Mouse (Mus musculus) neural tube, embryonic 11.5 days (tissue): Measurements from ENCODE around the gene Efcab9. TPM values are rescaled to one million over a fixed set of nuclear protein-coding genes. Genes with fewer than 3 reads are reported as not detected.
A peak's percentile ranks its signal among the peaks of the same experiment; 100 is the strongest.

Experiments used
- ATAC-seq: fragments of 200-750 bp; cut with Nextera tagmentation; 2 replicates; pipeline ENCODE4 v1.8.0; 2017; ENCODE audit warnings: moderate number of reproducible peaks, mild to moderate bottlenecking, moderate TSS enrichment, moderate library complexity; ENCODE audit not compliant: insufficient read depth, low FRiP score, low TSS enrichment
- DNase-seq: peaks from one replicate; pipeline ENCODE4 v3.0.0-alpha.2; 2015; ENCODE audit warnings: low spot score
- H3K27ac ChIP-seq: fragments of 300-500 bp; sonication (generic); 2 replicates; pipeline ENCODE4 v1.5.1; 2014; ENCODE audit warnings: low read depth, mild to moderate bottlenecking, low read length
- H3K27me3 ChIP-seq: fragments of 300-500 bp; sonication (generic); 2 replicates; pipeline ENCODE4 v1.6.1; 2014; ENCODE audit warnings: mild to moderate bottlenecking, low read length, mixed read lengths; ENCODE audit not compliant: control insufficient read depth, insufficient read depth
- H3K36me3 ChIP-seq: fragments of 300-500 bp; sonication (generic); 2 replicates; pipeline ENCODE4 v1.6.1; 2014; ENCODE audit warnings: mild to moderate bottlenecking, low read length, moderate library complexity, mixed read lengths; ENCODE audit not compliant: control insufficient read depth, insufficient read depth
- H3K4me1 ChIP-seq: fragments of 300-500 bp; sonication (generic); 2 replicates; pipeline ENCODE4 v1.6.1; 2014; ENCODE audit warnings: low read length, mixed read lengths; ENCODE audit not compliant: control insufficient read depth, insufficient read depth
- H3K4me2 ChIP-seq: fragments of 300-500 bp; sonication (generic); 2 replicates; pipeline ENCODE4 v1.6.1; 2014; ENCODE audit warnings: low read depth, mild to moderate bottlenecking, moderate library complexity
- H3K4me3 ChIP-seq: fragments of 300-500 bp; sonication (generic); 2 replicates; pipeline ENCODE4 v1.5.1; 2014; ENCODE audit warnings: low read depth, low read length
- H3K9ac ChIP-seq: fragments of 300-500 bp; sonication (generic); 2 replicates; pipeline ENCODE4 v1.6.1; 2014; ENCODE audit warnings: mild to moderate bottlenecking, low read length
- H3K9me3 ChIP-seq: fragments of 300-500 bp; sonication (generic); 2 replicates; pipeline ENCODE4 v1.6.1; 2016; ENCODE audit warnings: low read length; ENCODE audit not compliant: control insufficient read depth
- WGBS: fragments of 180-500 bp; shearing (Covaris S2); extraction: QIAGEN DNeasy Blood & Tissue Kit; methylation state at CpG from one replicate; pipeline ENCODE4 v1.1.7; 2014; 5-methylcytosine and 5-hydroxymethylcytosine counted together
- polyA plus RNA-seq: library from polyadenylated mRNA; unstranded; fragments of >200 nt; fragmentation: Nextera tagmentation; extraction: Ambion mirVana; gene quantifications from 2 replicates; pipeline ENCODE4 v1.2.1, GENCODE M21; 2014

The Efcab9 gene
- polyA plus RNA-seq, 1 experiment from 2014 or later: 0.41 TPM

- no peaks in the 10 kb centered on the region for H3K27me3 ChIP-seq
- peaks cover 7% of the 10 kb centered on the region; the same call in 1 of the 2 replicates for H3K4me1 ChIP-seq
- H3K9ac ChIP-seq: no peak overlapping the region
- DNase-seq: no peak
- H3K36me3 ChIP-seq: no peaks in the 10 kb centered on the region
- no peak overlapping the region for H3K4me3 ChIP-seq
- no peak overlapping the region for H3K27ac ChIP-seq
- no peak overlapping the region for H3K4me2 ChIP-seq
- H3K9me3 ChIP-seq: no peaks in the 10 kb centered on the region
- 70% methylated on average over 12 of the region's 12 CpGs for WGBS
- no peak for ATAC-seq
Observed at GRCm38 (mm10) chr11:32545605-32546004, 13.7 kb upstream of the Efcab9 start.

DNA sequence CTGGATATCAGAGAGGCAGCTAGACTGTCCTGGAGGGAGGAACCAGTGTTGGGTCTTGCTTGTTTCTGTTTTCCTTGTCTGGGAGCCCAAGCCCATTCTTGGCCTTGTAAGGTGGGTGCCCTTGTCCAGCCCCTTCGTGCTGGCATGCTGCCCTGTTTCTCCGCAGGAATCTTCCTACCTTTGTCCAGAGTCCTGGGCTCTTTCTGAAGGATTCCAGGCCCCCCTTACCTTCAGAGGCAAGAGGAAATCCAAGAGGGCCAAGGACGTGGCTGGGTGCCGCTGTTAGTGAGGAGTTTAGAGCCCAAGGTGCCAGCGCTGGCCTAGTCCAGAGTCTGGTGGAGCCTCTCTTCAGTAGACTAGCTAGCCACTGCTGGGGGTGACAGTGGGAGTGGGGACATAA, 12.6 kb upstream of the Efcab9 start:
- H3K27me3 ChIP-seq: no peaks in the 10 kb centered on the region
- no peak overlapping the region for H3K4me2 ChIP-seq
- no peak overlapping the region for H3K9ac ChIP-seq
- H3K4me3 ChIP-seq: no peak overlapping the region
- no peaks in the 10 kb centered on the region for H3K36me3 ChIP-seq
- peaks cover 7% of the 10 kb centered on the region; the same call in 1 of the 2 replicates for H3K4me1 ChIP-seq
- no peak for ATAC-seq
- H3K27ac ChIP-seq: no peak overlapping the region
- 94% methylated on average over 5 of the region's 5 CpGs for WGBS
- DNase-seq: no peak
- H3K9me3 ChIP-seq: no peaks in the 10 kb centered on the region

DNA sequence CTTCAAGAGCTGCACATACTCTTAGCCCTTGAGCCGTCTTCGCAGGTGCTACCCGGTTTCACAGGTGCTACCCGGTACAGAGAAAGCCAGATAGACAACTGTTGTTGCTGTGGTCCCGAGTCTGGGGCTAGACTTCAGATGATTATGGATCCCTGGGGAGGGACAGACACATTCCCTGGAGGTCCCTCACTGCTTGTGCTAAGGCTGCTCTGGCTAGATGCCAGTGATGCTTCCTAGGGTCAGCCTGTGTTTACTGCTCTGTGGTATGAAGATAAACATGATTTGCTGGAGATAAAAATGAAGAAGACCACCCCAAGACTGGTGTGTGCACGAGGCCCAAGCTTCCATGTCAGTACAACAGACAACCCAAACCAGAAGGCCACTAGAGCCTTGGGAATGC, 12.2 kb upstream of the Efcab9 start:
- Histone ChIP-seq H3K9ac (no peak overlapping the region), H3K27me3 (no peaks in the 10 kb centered on the region), H3K9me3 (no peaks in the 10 kb centered on the region), H3K36me3 (no peaks in the 10 kb centered on the region), H3K4me1 (peaks cover 7% of the 10 kb centered on the region; the same call in 1 of the 2 replicates), H3K27ac (no peak overlapping the region), H3K4me3 (no peak overlapping the region), H3K4me2 (no peak overlapping the region)
- ATAC-seq (no peak), DNase-seq (no peak)
- 87% methylated on average over 6 of the region's 6 CpGs for whole genome bisulfite sequencing

GRCm38 (mm10) chr11:32542687-32543411, 11.0 kb upstream of the Efcab9 start:
- H3K4me1 ChIP-seq: peaks cover 16% of the 10 kb centered on the region
- ATAC-seq (no peak), DNase-seq (no peak)
- H3K27ac ChIP-seq: no peak overlapping the region
- no peaks in the 10 kb centered on the region for H3K27me3 ChIP-seq
- H3K9ac ChIP-seq: no peak overlapping the region
- H3K9me3 ChIP-seq: no peaks in the 10 kb centered on the region
- WGBS: 61% methylated on average over 2 of the region's 3 CpGs
- no peak overlapping the region for H3K4me3 ChIP-seq
- no peaks in the 10 kb centered on the region for H3K36me3 ChIP-seq
- H3K4me2 ChIP-seq: no peak overlapping the region

GRCm38 (mm10) chr11:32542181-32542580, 10.3 kb upstream of the Efcab9 start:
- 93% methylated on average over 4 of the region's 4 CpGs for WGBS
- no peak for ATAC-seq

DNA sequence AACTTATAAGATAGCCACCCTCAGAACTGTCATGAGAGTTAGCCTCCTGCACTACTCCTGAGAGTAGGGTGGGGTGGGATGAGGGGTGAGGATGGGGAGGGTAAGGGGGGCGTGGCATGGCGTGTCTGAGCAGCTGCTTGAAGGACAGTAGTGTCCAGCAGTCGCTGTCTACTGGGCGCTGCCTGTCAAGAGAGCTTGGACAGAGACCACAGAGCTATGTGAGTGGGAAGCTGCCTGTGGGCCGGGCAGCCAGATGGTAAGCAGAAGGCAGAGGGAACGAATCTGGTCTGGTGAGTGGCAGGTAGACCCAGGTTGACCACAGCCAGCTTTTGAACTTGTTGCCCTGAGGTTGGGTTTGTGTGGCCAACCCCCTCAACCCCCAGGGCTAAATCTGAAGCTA, 8.6 kb upstream of the Efcab9 start:
- no peaks in the 10 kb centered on the region for H3K27me3 ChIP-seq
- no peaks in the 10 kb centered on the region for H3K9me3 ChIP-seq
- H3K27ac ChIP-seq: no peak overlapping the region
- ATAC-seq (no peak), DNase-seq (no peak)
- 82% methylated on average over 6 of the region's 6 CpGs for WGBS
- H3K9ac ChIP-seq: no peak overlapping the region
- peaks cover 19% of the 10 kb centered on the region for H3K4me1 ChIP-seq
- H3K4me2 ChIP-seq: no peak overlapping the region
- H3K4me3 ChIP-seq: no peak overlapping the region
- no peaks in the 10 kb centered on the region for H3K36me3 ChIP-seq

More at GRCm38 (mm10) chr11:32542181-32542580, 10.3 kb upstream of the Efcab9 start:
- DNase-seq: no peak
- Histone ChIP-seq H3K9ac (no peak overlapping the region), H3K9me3 (no peaks in the 10 kb centered on the region), H3K27ac (no peak overlapping the region), H3K27me3 (no peaks in the 10 kb centered on the region), H3K4me3 (no peak overlapping the region), H3K36me3 (no peaks in the 10 kb centered on the region), H3K4me1 (peaks cover 19% of the 10 kb centered on the region), H3K4me2 (no peak overlapping the region)

DNA sequence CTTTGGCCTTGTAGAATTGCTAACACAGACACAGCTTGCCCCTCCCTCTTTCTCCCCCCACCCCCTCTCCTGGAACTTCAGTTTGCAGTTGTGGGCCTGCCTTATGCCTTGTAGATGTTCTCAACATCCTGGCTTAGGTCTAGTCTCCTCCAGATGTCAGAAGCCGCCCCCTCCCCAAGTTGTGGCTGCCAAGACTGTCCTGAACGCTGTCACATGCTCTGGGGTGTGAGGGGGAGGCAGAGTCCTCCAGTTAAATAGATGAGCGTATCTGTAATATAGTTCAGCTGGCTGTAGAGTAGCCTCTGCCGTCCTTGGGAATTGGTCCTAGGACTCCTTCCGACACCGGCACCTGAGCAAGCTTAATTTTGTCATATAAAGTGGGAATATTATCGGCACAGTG, 7.8 kb upstream of the Efcab9 start:
- H3K4me2 ChIP-seq: no peak overlapping the region
- DNase-seq (no peak), ATAC-seq (no peak)
- H3K9ac ChIP-seq: no peak overlapping the region
- H3K27ac ChIP-seq: no peak overlapping the region
- H3K27me3 ChIP-seq: no peaks in the 10 kb centered on the region
- H3K36me3 ChIP-seq: no peaks in the 10 kb centered on the region
- WGBS: 88% methylated on average over 7 of the region's 7 CpGs
- no peak overlapping the region for H3K4me3 ChIP-seq
- H3K4me1 ChIP-seq: peaks cover 19% of the 10 kb centered on the region
- H3K9me3 ChIP-seq: no peaks in the 10 kb centered on the region

DNA sequence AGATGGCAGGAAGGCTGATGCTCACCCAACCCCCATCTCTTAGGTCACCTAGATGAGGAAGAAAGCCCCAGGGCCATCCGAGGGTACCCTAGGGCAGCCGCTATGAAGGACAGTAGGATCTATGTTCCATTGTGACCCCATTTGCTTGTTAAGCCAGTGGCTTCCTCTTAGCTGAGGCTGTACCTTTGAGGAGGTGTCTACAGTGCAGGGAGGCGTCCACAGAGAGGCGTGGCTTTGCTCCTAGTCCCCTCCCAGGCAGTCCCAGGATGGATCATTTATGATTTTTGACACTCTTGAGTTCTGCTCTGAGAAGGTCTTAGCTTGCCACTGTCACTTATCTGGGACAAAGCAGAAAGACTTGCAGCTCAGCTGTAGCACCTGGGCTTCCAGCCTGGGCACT, 7.0 kb upstream of the Efcab9 start:
- H3K4me2 ChIP-seq: no peak overlapping the region
- H3K27ac ChIP-seq: no peak overlapping the region
- ATAC-seq: no peak
- H3K36me3 ChIP-seq: no peaks in the 10 kb centered on the region
- DNase-seq: no peak
- H3K9ac ChIP-seq: no peak overlapping the region
- peaks cover 25% of the 10 kb centered on the region for H3K4me1 ChIP-seq
- WGBS: 79% methylated on average over 4 of the region's 4 CpGs
- H3K4me3 ChIP-seq: no peak overlapping the region
- H3K9me3 ChIP-seq: no peaks in the 10 kb centered on the region
- no peaks in the 10 kb centered on the region for H3K27me3 ChIP-seq

- Histone ChIP-seq H3K27ac (no peak overlapping the region), H3K9me3 (no peaks in the 10 kb centered on the region), H3K9ac (no peak overlapping the region), H3K36me3 (no peaks in the 10 kb centered on the region), H3K4me2 (peak overlapping the region; percentile 9; the same call in 1 of the 2 replicates), H3K27me3 (no peaks in the 10 kb centered on the region), H3K4me1 (peaks cover 25% of the 10 kb centered on the region), H3K4me3 (no peak overlapping the region)
- ATAC-seq (no peak), DNase-seq (no peak)
- WGBS: 78% methylated on average over 6 of the region's 6 CpGs
Observed at GRCm38 (mm10) chr11:32538435-32538834, 6.6 kb upstream of the Efcab9 start.
